In the genomic region with DNA sequence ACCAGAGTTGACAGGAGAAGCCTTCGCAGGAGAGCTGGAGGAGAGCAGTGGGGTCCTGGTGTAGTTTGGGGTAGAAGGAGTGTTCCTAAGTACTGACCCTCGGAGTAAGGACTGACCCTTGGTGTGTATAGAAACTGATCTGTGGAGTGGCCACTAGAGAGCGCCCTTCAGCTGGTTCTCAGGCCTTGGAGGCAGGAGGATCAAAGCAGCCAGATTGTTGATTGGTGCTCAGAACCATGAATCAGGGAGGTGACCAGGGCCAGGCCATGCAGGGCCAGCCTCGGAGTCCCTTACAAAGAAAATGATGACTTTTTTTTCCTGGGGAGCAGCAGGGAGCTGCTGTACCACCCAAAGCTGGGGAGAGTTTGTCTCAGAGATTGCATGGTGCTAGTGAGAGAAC, we compare ENCODE assay signal across 8 mouse cellular contexts. TPM values are rescaled to one million over a fixed set of nuclear protein-coding genes. Genes with fewer than 3 reads are reported as not detected.
A peak's percentile ranks its signal among the peaks of the same experiment; 100 is the strongest.
DNase-seq lines count a peak whose midpoint lies in the region; ATAC-seq and TF ChIP-seq lines count a peak whose summit lies in the region.

No protein-coding gene starts in this region.

- TF ChIP-seq CTCF in stomach, postnatal 0 days (IDR thresholded peaks at IDR 0.05; ENCODE audit: low read depth): peak; percentile 82

- H3K27me3 ChIP-seq in heart, embryonic 10.5 days (ENCODE audit: insufficient read depth, poor library complexity, severe bottlenecking): no peaks in the 10 kb centered on the region
- no peaks in the 10 kb centered on the region for H3K27me3 ChIP-seq in intestine, embryonic 15.5 days (replicated peaks)
- no peaks in the 10 kb centered on the region for H3K27me3 ChIP-seq in lung, embryonic 15.5 days
- H3K27me3 ChIP-seq in stomach, postnatal 0 days (ENCODE audit: control insufficient read depth, insufficient read depth, low read length): no peaks in the 10 kb centered on the region

- no peak overlapping the region for H3K4me2 ChIP-seq in intestine, embryonic 15.5 days (replicated peaks)
- no peak overlapping the region for H3K4me2 ChIP-seq in lung, embryonic 15.5 days
- no peak overlapping the region for H3K4me2 ChIP-seq in stomach, postnatal 0 days (replicated peaks; ENCODE audit: low read depth)

- H3K36me3 ChIP-seq in heart, embryonic 10.5 days: peaks cover 50% of the 10 kb centered on the region
- H3K36me3 ChIP-seq in intestine, embryonic 15.5 days: peaks cover 18% of the 10 kb centered on the region
- peaks cover 35% of the 10 kb centered on the region for H3K36me3 ChIP-seq in lung, embryonic 15.5 days
- H3K36me3 ChIP-seq in stomach, postnatal 0 days (ENCODE audit: control insufficient read depth, insufficient read depth, low read length): peaks cover 5% of the 10 kb centered on the region; the same call in 1 of the 2 replicates

- H3K9me3 ChIP-seq in heart, embryonic 10.5 days: no peaks in the 10 kb centered on the region
- H3K9me3 ChIP-seq in intestine, embryonic 15.5 days: no peaks in the 10 kb centered on the region
- no peaks in the 10 kb centered on the region for H3K9me3 ChIP-seq in lung, embryonic 15.5 days
- H3K9me3 ChIP-seq in stomach, postnatal 0 days (ENCODE audit: control insufficient read depth, low read length): no peaks in the 10 kb centered on the region

- 0 out of 2 replicates have a peak, but pooled peaks have one; percentile 31 for ATAC-seq in intestine, embryonic 15.5 days
- peak; percentile 39; the same call in 1 of the 2 replicates for ATAC-seq in lung, embryonic 15.5 days (ENCODE audit: borderline replicate concordance, extremely low read depth, low FRiP score, low TSS enrichment)
- ATAC-seq in stomach, postnatal 0 days (ENCODE audit: low FRiP score, low TSS enrichment): peak; percentile 78

- no peak overlapping the region for H3K9ac ChIP-seq in intestine, embryonic 15.5 days
- H3K9ac ChIP-seq in lung, embryonic 15.5 days: no peak overlapping the region
- no peak overlapping the region for H3K9ac ChIP-seq in stomach, postnatal 0 days (ENCODE audit: low read length)

- no peak for TF ChIP-seq EP300 in stomach, postnatal 0 days (optimal IDR thresholded peaks at IDR 0.05)

- 19% methylated on average over 4 of the region's 4 CpGs for WGBS in heart, embryonic 10.5 days
- 28% methylated on average over 4 of the region's 4 CpGs for WGBS in intestine, embryonic 15.5 days
- 17% methylated on average over 4 of the region's 4 CpGs for WGBS in lung, embryonic 15.5 days
- WGBS in stomach, postnatal 0 days: 28% methylated on average over 4 of the region's 4 CpGs

- H3K4me3 ChIP-seq in heart, embryonic 10.5 days: no peak overlapping the region
- H3K4me3 ChIP-seq in intestine, embryonic 15.5 days (replicated peaks): no peak overlapping the region
- no peak overlapping the region for H3K4me3 ChIP-seq in lung, embryonic 15.5 days
- no peak overlapping the region for H3K4me3 ChIP-seq in stomach, postnatal 0 days (ENCODE audit: low read depth, low read length)

- peak; percentile 83 for DNase-seq in heart, embryonic 10.5 days (ENCODE audit: low spot score)
- DNase-seq in heart, adult 8-10 months (ENCODE audit: low spot score): no peak
- peak; percentile 67 for DNase-seq in 416B (ENCODE audit: low read depth)
- peak; percentile 69 for DNase-seq in adipocyte (ENCODE audit: low spot score)
- DNase-seq in embryo, embryonic 10.5 days (ENCODE audit: low spot score): peak; percentile 81
- peak; percentile 61 for DNase-seq in stomach, postnatal 0 days (ENCODE audit: low spot score)

- H3K4me1 ChIP-seq in heart, embryonic 10.5 days: no peaks in the 10 kb centered on the region
- no peaks in the 10 kb centered on the region for H3K4me1 ChIP-seq in intestine, embryonic 15.5 days (replicated peaks)
- H3K4me1 ChIP-seq in lung, embryonic 15.5 days: no peaks in the 10 kb centered on the region
- no peaks in the 10 kb centered on the region for H3K4me1 ChIP-seq in stomach, postnatal 0 days (replicated peaks; ENCODE audit: control insufficient read depth, insufficient read depth)

- no peak overlapping the region for H3K27ac ChIP-seq in heart, embryonic 10.5 days
- H3K27ac ChIP-seq in intestine, embryonic 15.5 days: no peak overlapping the region
- no peak overlapping the region for H3K27ac ChIP-seq in lung, embryonic 15.5 days
- H3K27ac ChIP-seq in stomach, postnatal 0 days (replicated peaks): no peak overlapping the region

RNA-seq across cellular contexts. Expression of gene Wdr66, which starts 6.4 kb away (rescaled TPM):
- 0.53 and 0.79 TPM in 2 replicates for polyA plus RNA-seq in heart, embryonic 10.5 days (2016; fragmentation: Nextera tagmentation; extraction: Ambion mirVana)
- total RNA-seq in heart, adult 8-10 months (2022): under 1 TPM; 0.65 to 0.82 (median 0.73) TPM
- 0.74 and 0.79 TPM in 2 replicates for polyA plus RNA-seq in intestine, embryonic 15.5 days (2015; fragmentation: Nextera tagmentation; extraction: Ambion mirVana)
- polyA plus RNA-seq in lung, embryonic 15.5 days (2015; fragmentation: Nextera tagmentation; extraction: Ambion mirVana): 0.84 and 1.00 TPM in 2 replicates
- 0.22 and 0.30 TPM in 2 replicates for polyA plus RNA-seq in stomach, postnatal 0 days (2015; fragmentation: Nextera tagmentation; extraction: Ambion mirVana)
